Mouse (Mus musculus): ENCODE data around the gene Nrbf2.
A peak's percentile ranks its signal among the peaks of the same experiment; 100 is the strongest.

Nrbf2 gene

DNA sequence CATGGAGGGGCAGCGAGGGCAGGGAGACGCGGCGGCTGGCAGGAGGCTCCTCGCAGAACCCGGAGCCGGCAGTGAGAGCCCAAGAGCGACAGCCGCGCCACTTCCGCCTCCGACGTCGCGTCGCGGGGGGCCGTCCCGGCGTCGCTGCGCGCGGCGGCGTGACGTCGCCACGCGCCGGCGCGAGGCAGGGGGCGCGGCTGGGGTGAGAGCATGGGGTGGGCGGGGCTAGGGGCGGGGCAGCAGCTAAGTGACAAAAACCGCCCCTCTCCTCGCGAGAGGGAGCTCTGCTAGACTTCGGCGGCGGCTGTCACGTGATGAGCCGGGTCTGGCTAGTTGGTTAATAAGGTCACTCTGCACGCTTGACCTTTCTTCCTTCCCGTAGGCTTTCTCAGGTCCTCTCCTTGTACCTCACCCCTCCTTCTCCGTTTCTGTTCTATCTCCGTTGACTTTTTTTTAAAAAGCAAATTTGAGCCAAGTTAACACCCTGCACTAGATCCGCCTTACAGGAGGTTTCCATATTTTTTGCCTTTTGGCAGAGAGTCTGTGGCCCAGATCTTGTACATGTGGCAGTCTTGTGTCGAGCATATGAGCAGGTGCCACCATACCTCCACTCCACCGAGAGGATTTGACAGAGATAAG lies at the start of gene Nrbf2:
TSS of gene Nrbf2 (minus strand) at position 130 of the 639 bp plus-strand sequence.
- DNase-seq (ENCODE audit: low read depth) = peak; percentile 99

DNA sequence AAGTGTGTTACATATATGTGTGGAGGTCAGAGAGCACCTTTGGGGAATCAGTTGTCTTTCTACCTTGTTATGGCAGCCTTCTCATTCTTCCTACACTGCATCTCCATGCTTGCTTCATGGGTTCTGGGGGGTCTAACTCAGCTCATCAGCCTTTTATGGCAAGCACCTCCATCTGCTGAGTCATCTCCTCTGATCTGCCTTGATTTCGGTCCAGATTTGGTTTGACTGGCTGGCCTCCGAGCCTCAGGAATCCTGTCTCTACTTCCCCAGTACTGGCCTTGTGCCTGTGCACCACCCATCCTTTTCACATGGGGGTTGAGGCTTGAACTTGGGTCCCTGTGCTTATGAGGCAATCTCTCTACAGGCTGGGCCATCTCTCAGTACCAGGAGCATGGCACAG lies 45.5 kb upstream of the Nrbf2 start:
- DNase-seq (ENCODE audit: low read depth) = no peak

DNA sequence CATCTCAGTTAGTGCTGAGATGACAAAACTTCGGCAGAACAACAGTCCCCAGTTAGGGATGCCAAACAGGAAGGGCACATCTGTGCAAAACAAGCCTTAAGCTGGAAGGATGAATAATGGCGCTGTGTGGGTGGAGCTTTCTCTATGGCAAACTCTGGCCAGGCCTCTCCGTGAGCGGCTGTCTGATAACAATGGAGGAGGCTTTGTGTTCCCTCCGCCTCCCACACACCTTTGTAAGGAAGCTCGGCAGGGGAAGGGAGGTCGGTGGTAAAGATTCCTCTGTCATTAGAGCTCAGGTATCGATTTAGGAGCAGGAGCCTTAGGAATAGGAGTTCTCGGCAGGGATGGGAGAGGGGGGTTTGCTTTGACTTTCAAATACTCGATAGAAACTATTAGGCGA lies 44.6 kb upstream of the Nrbf2 start:
- no peak for DNase-seq (ENCODE audit: low read depth)

DNA sequence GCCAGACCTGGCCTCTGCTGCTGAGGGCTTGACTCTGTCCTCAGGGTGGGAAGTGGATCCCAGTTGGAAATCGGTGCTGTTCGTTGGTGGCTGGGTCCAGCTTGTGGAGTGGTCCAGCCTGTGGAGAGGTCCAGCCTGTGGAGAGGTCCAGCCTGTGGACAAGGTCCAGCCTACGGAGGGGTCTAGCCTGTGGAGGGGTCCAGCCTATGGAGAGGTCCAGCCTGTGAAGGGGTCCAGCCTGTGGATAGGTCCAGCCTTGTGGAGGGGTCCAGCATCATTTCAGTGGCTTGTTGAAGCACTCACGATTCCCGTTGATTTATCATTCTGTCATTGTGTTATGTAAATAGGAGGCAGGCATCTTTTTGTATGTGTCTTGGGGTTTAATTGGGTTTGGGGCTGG lies 43.1 kb upstream of the Nrbf2 start:
- no peak for DNase-seq (ENCODE audit: low read depth)

DNA sequence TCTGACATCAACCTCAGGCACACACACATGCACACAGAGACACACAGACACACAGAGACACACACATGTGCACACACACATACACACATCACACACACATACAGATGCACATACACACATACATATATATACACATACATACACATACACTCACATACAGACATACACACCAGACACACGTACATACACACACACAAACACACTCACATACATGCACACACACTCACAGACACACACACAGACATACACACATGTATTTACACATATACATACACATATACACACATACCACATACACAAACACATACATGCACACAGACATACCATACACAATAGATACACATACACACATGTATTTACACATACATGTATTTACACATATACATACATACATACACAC lies 38.9 kb upstream of the Nrbf2 start:
- DNase-seq (ENCODE audit: low read depth) = no peak

DNA sequence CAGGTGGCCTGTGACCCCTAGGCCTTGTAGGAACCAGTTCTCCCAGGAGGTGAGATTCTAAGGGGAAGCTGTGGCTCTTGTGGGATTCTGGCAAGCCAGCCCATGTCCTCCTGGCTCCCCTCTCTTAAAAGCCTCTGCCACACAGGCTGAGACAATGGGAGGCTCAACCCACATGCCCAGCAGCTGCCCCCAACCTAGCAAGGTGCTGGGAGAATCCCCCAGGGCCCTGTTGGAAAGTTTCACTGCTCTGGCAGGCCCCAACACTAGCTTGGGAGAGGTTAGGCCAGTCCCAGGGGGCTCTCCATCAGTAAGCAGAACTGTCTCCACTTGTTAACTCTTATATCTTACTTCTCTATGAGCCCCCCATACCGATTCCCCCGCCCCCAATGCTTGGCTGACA lies 36.3 kb upstream of the Nrbf2 start:
- no peak for DNase-seq (ENCODE audit: low read depth)

DNA sequence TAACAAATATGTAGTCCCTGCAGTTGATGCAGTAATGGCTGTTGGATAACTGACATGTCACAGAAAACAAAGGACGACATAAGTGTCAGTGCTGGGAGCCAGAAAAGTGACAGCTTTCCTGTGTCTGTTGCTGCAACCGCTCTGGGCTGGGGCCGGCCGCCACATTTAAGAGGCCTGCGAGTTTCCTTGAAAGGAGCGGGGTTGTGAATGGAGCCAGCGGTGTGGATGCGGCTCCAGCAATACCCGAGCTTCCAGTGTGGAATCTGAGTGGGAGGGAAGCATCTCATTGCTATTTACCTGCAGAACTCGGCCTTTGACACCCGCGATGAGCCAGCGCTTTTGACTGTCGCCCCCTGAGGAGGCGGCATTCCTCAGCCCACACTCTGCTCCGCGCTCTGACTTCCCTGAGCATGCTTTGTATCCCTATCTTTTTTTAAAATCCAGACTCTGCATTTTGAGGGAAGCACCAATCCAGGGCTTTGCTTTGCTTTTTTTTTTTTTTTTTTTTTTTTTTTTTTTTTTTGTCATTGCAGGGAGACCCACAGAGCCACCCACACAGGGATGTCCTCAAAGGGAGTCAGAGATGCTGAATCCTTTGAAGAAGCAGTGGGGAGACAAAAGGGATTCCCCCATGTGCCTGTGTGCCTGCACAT lies 35.2 kb upstream of the Nrbf2 start:
- DNase-seq (ENCODE audit: low read depth) = no peak

DNA sequence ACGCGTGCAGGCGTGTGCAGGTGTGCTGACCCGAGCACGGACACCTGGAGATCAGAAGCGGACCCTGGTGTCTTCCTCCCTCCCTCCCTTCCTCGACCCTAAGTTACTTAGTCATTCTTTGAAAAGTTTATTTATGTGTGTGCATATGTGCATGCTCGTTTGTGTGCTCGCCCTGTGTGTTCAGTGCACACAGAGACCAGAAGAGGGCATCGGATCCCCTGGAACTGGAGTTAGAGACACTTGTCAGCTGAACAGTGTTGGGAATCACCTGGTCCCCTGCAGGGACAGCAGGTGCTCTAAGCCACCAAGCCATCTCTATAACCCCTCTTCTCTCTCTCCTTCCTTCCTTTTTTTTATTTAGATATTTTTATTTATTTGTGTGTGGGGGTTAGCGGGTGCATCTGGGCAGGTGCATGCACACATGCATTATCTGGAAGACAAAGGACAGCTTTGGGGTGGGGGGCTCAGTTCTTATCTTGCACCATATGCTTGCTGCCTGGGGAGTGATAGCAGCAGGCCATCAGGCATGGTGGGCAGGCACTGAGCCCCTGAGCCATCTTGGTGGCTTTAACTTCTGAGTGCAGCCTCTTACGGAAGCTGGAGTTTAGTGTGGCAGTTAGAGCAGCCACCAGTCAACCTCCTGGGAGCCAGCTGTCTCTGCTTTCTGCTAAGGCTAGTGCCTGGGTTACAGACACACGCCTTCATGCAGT lies 34.1 kb upstream of the Nrbf2 start:
- DNase-seq (ENCODE audit: low read depth) = no peak

DNA sequence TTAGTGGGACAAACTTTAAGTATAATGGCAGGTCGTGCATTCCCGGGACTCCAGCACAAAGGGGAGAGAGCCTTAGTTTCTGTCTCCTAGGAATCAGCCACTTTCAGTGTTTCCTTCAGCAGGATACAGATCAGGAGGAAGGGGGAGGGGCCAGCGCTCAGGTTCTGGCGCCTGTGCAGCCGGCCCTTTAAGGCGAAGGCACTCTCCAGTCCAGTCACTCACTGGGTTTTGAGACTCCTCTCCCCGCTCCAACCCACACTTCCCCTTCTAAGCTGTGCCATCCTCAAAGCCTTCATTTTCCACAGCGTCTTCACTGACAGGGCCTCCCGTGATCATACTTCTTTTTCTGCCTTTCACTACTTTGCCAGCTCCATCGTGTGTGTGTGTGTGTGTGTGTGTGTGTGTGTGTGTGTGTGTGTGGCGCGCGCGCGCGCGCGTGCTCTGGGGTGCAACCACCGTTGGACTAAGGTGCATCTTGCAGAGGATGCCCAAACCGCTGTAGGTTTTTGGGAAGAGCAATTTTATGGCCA lies 32.9 kb upstream of the Nrbf2 start:
- DNase-seq (ENCODE audit: low read depth) = peak; percentile 27

DNA sequence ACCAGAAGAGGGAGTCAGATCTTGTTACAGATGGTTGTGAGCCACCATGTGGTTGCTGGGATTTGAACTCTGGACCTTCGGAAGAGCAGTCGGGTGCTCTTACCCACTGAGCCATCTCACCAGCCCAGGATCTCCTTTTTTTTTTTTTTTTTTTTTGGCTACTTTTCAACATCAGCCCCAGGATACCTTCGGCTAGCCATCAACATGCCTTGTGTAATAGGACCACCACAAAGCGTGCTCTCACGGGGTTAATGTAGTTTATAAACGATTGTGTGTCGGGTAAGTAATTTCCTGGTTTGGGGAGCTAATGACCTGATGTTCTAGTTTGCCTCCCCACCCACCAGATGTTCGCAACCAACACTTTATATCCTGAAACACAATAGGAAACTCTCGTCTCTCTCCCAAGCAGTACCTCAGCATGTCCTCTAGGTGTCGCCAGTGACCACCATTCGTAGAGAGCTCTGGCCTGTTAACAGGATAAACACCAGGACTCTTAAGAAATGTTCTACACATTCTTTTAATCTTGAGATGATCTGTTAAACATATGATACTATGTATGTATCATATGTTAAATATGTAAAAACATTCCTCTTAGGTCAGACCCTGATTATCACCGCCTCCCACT lies 29.8 kb upstream of the Nrbf2 start:
- DNase-seq (ENCODE audit: low read depth) = peak; percentile 82

DNA sequence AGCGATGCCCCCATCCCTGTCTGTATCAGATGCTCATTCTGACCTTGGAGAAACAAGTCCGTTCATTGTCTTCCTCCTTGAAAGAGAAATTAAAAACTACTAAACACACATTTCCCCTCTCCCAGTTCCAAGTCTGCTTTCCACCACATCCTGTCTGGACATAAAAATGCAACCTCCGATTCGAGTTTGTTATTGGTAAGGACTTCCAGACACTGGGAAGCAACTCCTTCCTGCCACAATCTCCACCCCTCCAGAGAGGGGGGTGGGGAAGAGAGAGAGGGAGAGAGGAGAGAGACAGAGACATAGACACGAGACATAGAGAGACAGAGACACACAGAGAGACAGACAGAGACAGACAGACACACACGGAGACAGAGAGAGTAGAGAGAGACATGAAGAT lies 27.4 kb upstream of the Nrbf2 start:
- no peak for DNase-seq (ENCODE audit: low read depth)

DNA sequence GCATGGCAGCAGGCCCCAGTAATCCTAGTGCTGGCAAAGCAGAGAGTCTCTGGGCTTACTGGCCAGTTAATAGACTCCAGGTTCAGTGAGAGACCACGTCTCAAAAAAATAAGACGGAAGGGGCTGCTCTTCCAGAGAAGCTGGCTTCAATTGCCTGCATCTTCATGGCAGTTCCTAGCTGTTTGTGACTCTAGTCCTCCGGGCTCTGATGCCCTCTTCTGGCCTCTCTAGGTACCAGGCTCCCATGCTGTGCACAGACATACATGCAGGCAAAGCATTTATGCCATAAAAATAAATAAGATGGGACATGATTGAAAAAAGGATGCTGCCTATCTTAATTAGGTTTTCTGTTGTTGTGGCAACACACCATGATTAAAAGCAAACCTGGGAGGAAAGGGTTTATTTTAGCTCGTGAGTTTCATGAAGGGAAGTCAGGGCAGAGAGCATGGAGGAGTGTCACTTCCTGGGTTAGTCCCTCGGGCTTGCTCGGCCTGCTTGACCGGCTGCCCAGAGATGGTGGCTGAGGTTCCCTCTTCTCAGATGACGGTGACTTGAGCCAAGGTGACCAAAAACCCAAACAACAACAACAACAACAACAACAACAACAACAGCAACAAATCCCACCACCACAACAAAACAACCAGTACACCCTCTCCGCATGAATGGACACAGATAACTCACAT lies 26.3 kb upstream of the Nrbf2 start:
- DNase-seq (ENCODE audit: low read depth) = peak; percentile 87

DNA sequence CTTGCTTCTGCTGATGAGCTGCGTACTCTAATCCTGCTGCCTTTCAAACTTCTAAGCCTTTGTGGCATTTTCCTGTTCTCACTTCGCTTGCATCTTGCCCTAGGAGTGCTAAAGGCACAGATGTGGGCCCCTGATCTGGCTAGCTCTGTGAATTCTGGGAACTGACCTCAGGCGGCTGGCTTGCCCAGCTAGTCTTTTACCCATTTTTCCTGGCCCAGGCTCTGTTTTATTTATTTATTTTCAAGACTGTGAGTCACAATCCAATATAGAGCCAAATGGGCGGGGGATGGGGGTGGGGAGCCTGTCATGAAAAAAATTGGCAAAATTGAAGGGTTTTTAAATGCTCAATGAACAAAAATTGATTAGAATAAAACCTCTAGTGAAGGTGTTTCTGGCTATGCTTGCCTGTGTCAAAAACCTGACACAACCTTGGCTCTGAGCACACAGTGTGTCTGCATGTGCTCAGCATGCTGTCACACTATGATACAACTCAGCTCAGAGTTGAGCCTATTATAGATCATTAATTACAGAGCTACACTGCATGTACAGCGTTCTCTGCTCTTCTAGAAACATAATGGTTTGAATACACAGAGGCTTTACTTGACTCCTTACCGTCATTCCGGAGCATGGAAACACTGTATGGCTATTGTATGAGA lies 24.5 kb upstream of the Nrbf2 start:
- no peak for DNase-seq (ENCODE audit: low read depth)

DNA sequence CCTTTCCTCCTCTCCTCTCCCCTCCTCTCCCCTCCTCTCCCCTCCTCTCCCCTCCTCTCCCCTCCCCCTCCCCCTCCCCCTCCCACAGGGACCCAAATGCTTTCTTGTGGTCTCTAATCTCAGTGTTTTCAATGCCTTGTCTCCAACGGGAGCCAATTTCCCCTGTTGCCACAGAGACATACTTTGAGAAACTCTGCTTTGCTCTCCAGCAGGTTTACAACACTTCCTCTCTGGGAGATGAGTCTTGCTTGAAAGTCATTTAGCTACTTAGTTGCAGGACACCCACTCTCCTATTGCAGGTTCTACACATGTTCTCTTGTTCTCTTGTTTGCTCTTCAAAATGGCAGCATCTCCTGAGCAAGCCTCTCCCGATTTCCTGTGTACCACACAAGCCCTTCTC lies 17.2 kb upstream of the Nrbf2 start:
- DNase-seq (ENCODE audit: low read depth) = peak; percentile 62

DNA sequence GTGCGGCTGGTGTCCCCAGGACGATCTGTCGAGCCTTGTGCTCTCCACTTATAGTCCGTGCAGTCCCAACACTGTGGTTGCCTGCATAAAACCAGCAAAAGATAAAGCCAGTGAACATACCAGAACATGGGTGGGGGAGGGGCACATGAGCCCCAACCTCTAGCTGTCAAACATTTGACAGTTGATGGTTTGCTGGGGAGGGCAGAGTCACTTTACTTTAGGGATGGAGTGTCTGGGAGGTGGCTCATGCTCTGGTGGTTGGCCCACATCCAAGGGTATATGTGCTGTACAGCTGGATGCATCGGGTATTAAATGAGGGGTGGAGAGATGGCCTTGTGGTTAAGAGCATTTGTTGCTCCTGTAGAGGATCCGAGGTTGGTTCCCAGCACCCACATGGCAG lies 15.9 kb upstream of the Nrbf2 start:
- no peak for DNase-seq (ENCODE audit: low read depth)

DNA sequence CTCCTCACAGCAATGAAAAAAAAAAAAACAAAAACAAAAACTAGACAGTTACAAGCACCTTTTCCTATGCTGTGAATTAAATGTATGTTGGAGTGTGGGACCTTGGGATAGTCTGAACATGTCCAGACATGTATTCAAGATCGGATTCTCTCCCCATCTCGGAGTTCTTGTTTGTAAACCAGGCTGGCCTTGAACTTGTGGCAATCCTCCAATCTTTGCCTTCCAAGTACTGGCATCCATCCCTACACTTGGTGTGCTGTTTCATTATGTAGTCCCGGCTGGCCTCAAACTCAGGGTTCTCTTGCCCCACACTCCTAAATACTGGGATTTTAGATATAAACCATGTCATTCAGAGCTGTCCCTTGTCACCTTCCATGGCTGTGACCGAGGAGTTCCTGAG lies 14.2 kb upstream of the Nrbf2 start:
- DNase-seq (ENCODE audit: low read depth) = no peak

DNA sequence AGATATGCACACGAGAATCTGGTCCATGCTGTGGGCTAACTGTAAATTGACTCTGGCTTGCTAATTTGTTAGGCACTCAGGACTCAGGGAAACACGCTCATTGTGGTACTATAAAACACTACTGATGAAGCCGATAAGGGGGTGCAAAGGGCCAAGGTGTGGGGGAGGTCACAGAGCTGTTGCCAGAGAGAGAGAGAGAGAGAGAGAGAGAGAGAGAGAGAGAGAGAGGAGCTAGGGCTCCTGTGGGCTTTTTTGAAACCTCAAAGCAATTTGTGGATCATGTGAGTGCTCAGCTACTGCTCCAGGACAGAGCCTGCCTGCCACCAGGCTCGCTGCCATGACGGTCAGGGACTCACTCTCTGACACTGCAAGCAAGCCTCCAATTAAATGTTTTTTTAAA lies 13.8 kb upstream of the Nrbf2 start:
- DNase-seq (ENCODE audit: low read depth) = no peak

DNA sequence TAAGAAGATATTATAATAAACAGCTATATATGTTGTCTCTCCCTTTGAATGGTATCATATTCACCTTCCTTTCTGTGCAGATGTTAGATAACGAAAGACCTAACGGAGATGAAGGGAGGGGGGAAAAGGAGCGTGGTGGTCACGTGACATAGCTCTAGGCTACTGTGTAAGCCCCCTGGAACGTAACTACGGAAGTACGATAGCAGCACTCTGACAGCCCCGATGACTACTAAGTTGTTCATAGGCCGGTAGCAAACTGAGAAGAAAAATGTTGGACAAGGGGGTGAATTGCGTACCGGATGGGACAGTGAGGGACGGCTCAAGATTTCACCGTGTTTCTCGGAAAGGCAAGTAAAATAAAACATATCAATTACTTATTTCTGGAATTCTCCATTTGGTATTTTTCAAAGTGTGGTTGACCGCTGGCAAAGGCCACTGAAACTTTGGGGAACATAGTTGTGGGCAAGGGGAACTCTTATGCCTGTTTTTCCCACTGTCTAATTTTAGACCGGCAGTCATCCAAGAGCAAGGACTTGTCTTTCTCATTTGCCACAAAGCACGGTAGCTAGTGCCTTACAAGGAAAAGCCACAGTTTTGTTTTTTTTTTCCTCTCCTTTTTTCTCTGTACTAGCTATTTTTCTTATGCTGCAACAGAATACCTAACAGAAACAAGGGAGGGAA lies 12.2 kb upstream of the Nrbf2 start:
- DNase-seq (ENCODE audit: low read depth) = no peak

DNA sequence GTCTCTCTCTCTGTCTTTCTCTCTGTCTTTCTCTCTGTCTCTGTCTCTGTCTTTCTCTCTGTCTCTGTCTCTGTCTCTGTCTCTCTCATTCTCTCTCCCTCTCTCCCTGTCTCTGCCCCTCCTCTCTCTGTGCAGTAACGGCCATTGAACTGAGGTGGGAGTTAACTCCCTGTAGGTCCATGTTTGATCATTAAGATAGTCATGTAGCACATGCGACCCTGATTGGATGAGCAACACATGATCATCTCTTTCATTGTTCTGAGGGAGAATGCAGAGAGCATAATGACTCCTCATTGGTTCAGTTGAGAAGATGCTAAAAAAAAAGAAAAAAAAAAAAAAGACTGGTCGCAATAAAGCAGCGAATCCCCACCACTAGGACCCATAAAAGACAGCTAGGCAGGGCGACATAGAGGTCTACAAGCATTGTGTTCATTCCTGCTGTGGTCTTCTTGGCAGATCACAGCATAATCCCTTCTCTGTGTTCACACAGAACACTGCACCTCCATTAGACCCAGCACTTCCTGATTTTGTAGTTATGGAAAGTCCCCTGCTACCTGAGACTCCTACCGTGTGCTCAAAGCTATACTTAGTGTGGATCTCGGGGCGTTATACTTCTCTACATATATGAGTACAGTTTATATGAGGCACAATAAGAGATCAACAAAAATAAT lies 11.5 kb upstream of the Nrbf2 start:
- DNase-seq (ENCODE audit: low read depth) = no peak

DNA sequence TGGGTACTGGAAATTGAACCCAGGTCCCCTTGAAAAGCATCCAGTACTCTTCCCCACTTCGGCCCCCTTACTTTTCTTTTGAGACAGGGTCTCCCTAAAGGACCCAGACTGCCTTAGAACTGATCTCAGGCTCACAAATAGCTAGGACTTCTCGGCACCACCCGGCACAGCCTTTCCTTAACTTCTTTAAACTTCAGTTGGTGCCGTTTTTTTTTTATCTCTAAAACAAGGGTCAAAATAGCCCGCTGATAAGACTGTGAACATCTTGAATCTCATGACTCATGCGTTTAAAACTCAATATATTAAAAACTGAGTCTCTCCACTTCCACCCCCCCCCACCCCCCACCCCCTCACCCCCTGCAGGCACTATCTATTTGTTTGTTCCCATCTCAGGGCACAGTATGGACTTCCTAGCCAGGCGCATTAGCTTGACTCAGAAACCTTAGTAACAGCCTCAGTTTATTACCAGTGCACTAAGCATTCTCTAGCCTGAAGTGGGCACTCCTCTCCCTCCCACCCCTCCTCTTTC lies 10.9 kb upstream of the Nrbf2 start:
- no peak for DNase-seq (ENCODE audit: low read depth)
